Mouse (Mus musculus) bone marrow, adult 2 months (tissue): ENCODE data around the gene Fbxl17. TPM values are rescaled to one million over a fixed set of nuclear protein-coding genes. Genes with fewer than 3 reads are reported as not detected.

ENCODE experiments used
- H3K27ac ChIP-seq: fragments of 200-500 bp; 2 replicates; pipeline ENCODE4 v1.5.1; 2012; ENCODE audit warnings: low read depth, mild to moderate bottlenecking, control low read depth, inconsistent platforms, low read length; ENCODE audit not compliant: control insufficient read depth, poor library complexity, insufficient read depth
- H3K4me1 ChIP-seq: fragments of 200-500 bp; 2 replicates; pipeline ENCODE4 v1.6.1; 2011; ENCODE audit warnings: low read length; ENCODE audit not compliant: control insufficient read depth, insufficient read depth
- H3K4me3 ChIP-seq: fragments of 200-500 bp; replicated peaks from 2 replicates; pipeline ENCODE3; 2011; ENCODE audit warnings: mild to moderate bottlenecking, low read depth, low read length, control low read depth; ENCODE audit not compliant: control insufficient read depth
- CTCF ChIP-seq: fragments of 200-500 bp; IDR thresholded peaks from 2 replicates; pipeline ENCODE4 v1.5.1; 2011; ENCODE audit warnings: low read length, control low read depth; ENCODE audit not compliant: control insufficient read depth, insufficient read depth
- POLR2A ChIP-seq: fragments of 200-500 bp; IDR thresholded peaks from 2 replicates; pipeline ENCODE4 v1.6.1; 2011; ENCODE audit warnings: low read depth, mild to moderate bottlenecking, control low read depth, low read length, borderline replicate concordance; ENCODE audit not compliant: control insufficient read depth
- WGBS: fragments of 180-500 bp; shearing (Covaris S2); methylation state at CpG from one replicate; pipeline ENCODE4 v1.1.7; 2018; 5-methylcytosine and 5-hydroxymethylcytosine counted together
- polyA plus RNA-seq: library from polyadenylated mRNA; stranded (reverse); fragments of >200 nt; gene quantifications from 2 replicates; pipeline ENCODE4 v1.2.4, GENCODE M21; 2011; ENCODE audit warnings: low replicate concordance; ENCODE audit not compliant: missing spikeins, insufficient read depth, insufficient read length

Gene Fbxl17
- polyA plus RNA-seq, 1 experiment: 10.7 TPM

DNA sequence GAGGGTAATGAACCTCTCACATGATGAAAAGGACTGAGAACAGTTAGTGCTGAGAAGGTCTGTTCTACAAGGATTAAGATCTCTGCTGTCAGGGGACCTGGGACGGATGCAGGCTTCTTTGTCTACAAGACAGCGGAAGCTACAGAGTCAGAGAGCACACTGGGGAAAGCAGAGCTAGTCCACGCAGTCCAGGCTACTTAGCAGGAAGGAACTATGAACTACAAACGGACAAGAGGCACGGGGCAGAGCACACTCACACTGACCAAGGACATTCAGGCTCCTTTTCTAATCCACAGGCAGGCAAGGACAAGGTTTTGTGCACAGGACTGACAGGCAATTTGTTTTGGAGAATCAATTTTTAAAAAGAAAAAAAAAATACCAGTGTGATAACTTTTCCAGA, 437.0 kb downstream of the Fbxl17 start:
- H3K27ac ChIP-seq: no peak overlapping the region
- H3K4me1 ChIP-seq: no peaks in the 10 kb centered on the region
- no peak overlapping the region for H3K4me3 ChIP-seq
- TF ChIP-seq CTCF: no peak
- no peak for TF ChIP-seq POLR2A
- 79% methylated on average over 5 of the region's 5 CpGs for WGBS

DNA sequence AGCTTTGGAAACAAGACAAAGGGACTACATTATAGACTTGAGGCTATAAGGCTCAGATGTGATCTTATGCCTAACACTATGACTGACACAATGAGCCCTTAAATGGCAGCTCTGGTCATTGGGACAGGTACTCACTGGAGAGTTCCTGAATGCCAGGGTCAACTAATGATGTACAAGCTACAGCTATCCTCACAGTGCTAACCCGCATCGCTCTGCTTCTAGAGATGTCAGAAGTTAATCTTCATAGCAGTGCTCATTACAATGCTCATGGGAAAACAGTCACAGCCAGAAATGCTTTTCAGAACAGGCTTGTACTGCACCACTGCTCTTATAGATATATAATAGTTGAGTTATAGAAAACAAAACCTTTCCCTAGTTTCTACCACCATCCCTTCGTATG, 438.0 kb downstream of the Fbxl17 start:
- Histone ChIP-seq H3K4me1 (no peaks in the 10 kb centered on the region), H3K4me3 (no peak overlapping the region), H3K27ac (no peak overlapping the region)
- 89% methylated on average over 3 of the region's 3 CpGs for WGBS
- TF ChIP-seq CTCF: no peak
- no peak for TF ChIP-seq POLR2A

DNA sequence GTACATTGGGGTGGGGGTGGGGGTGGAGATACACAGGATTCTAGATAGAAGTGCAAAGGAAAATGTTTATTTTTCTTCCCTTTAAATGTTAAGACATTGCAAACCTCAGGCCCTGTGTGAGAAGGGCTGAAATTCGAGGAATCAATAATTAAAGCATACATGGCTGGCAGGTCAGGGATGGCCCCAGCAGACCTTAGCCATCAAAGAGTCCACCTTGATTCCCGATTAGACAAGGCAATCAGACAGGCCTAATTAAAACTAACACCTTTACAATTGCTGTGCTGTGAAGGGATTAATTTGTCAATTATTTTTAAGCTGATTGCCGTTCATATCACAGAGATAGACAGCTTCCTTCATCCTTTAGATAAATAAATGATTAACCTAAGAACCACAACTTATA, 439.0 kb downstream of the Fbxl17 start:
- Histone ChIP-seq H3K4me3 (no peak overlapping the region), H3K27ac (no peak overlapping the region), H3K4me1 (no peaks in the 10 kb centered on the region)
- TF ChIP-seq POLR2A (no peak), CTCF (no peak)
- 71% methylated on average over 3 of the region's 3 CpGs for WGBS

DNA sequence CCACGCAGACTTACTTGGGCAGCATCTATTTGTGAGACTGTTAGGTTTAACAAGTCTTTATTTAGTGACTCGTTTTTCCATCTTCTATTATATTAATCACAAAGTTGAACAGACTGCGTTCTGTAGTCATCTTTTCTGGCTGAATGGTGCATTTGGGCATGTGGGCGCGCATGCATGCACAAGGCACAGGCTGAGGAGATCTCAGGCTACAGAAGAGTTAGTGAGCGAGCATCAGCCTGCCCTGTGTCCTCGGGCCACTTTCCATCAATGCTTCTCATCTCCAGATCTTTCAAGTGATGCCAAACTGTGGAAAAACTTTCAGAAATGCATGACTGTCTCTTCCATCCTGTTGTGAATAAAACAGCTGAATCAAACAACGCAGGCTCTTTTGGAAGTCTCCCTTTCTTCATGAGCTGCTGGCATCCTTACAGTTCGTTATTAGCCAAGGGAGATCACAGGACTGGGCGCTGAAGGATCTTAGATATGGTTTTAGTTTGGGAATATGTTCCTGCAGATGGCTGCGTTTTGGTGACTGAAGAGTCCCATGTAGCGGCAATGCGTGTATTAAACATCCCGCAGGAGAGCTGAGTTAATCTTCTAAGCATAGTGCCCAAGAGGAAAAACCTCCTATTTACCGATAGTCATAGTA, 442.0 kb downstream of the Fbxl17 start:
- H3K4me1 ChIP-seq: no peaks in the 10 kb centered on the region
- no peak overlapping the region for H3K4me3 ChIP-seq
- WGBS: 87% methylated on average over 15 of the region's 15 CpGs

DNA sequence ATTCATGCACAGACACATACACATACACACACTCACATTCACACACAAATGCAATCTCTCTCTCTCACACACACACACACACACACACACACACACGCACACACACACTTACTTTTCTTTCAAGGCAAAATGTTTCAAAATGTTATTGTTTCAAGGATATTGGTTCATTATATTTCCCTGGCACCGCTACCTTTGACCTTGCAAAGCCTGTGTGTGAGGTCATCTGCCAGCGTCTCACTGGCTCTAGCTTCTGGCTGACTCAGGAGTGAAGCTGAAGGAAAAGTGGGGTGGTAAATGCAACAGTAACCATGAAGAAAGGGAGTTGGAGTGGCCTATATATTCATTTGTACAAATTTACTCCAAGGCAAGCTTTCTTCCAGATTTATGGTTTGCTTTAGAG, 442.8 kb downstream of the Fbxl17 start:
- 77% methylated on average over 3 of the region's 3 CpGs for WGBS
- no peak overlapping the region for H3K4me3 ChIP-seq
- TF ChIP-seq CTCF (no peak), POLR2A (no peak)
- H3K27ac ChIP-seq: no peak overlapping the region
- no peaks in the 10 kb centered on the region for H3K4me1 ChIP-seq

More for the DNA sequence above, 442.0 kb downstream of the Fbxl17 start:
- TF ChIP-seq CTCF (no peak), POLR2A (no peak)
- H3K27ac ChIP-seq: no peak overlapping the region

DNA sequence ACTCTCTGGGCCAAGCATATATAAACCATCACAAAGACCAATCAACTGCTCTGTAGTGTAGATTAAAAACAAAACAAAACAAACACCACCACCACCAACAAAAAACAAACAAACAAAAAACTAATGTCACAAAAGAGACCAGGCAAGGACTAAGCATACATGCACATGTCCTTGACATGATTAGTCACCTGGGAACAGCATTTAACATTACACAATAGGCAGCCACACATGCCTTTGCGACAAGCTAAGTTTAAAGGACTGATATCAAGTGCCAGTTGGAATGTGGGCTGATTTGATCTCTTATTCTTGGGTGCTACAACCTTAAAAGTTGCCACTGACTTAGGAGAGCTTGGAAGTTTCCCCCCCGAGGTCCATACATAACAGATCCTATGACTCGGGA, 446.5 kb downstream of the Fbxl17 start:
- Histone ChIP-seq H3K27ac (no peak overlapping the region), H3K4me1 (no peaks in the 10 kb centered on the region), H3K4me3 (no peak overlapping the region)
- 82% methylated on average over 3 of the region's 3 CpGs for WGBS
- TF ChIP-seq POLR2A: no peak
- no peak for TF ChIP-seq CTCF

DNA sequence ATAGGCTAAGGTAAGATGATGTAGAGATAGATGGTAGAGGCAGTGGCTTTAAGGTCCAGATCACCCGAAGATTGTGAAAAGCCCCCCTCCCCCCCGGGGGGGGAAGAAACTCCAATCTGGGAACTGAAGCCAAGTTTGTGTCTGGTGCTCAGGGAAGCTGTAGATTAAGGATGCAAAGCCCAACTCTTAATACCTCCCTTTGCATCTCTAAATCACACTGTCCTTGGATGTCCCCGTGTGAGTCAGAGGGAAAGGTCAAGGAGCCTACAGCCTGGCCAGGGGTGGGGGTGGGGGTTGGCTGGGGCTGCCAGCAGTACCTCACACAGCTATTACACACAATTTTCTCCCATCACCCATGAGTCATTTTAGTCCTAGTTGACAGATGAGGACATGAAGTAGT, 453.4 kb downstream of the Fbxl17 start:
- no peak overlapping the region for H3K4me3 ChIP-seq
- no peak overlapping the region for H3K27ac ChIP-seq
- TF ChIP-seq CTCF (no peak), POLR2A (no peak)
- WGBS: 75% methylated on average over 3 of the region's 3 CpGs
- H3K4me1 ChIP-seq: peaks cover 2% of the 10 kb centered on the region; the same call in 1 of the 2 replicates

DNA sequence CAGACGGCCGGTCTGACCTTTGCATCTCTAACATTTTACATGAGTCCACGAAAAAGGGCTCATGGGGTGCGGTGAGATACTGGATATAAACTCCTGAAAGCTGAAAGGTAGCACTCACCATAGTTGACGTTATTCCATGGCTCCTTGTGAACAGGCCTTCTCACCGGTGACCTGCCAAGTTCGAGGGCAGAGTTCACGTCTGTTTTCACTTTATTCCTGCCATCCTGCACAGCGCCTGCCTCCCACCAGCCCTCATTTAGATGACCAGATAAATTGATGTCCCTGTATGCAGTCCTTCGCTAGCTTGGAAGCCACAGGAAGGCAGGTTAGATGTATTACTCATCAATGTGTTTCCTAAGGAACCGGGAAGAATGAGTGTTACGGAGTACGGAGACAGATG, 454.5 kb downstream of the Fbxl17 start:
- Histone ChIP-seq H3K4me1 (peaks cover 2% of the 10 kb centered on the region; the same call in 1 of the 2 replicates), H3K4me3 (no peak overlapping the region), H3K27ac (no peak overlapping the region)
- 88% methylated on average over 13 of the region's 13 CpGs for WGBS
- TF ChIP-seq POLR2A (no peak), CTCF (no peak)
